Mouse (Mus musculus) G1E-ER4 (cell line): ENCODE results near the gene Slc2a6. TPM values are rescaled to one million over a fixed set of nuclear protein-coding genes. Genes with fewer than 3 reads are reported as not detected.

Experiments used
- GATA1 ChIP-seq: IDR thresholded peaks from one replicate; pipeline ENCODE4 v1.8.0; 2012; ENCODE audit warnings: low read length, inconsistent platforms
- polyA plus RNA-seq: library from polyadenylated mRNA; stranded (reverse); fragments of >175 nt; gene quantifications from 2 replicates; pipeline ENCODE4 v1.2.3, GENCODE M21; 2012

The Slc2a6 gene
- polyA plus RNA-seq, result not detected in 2 replicates

DNA sequence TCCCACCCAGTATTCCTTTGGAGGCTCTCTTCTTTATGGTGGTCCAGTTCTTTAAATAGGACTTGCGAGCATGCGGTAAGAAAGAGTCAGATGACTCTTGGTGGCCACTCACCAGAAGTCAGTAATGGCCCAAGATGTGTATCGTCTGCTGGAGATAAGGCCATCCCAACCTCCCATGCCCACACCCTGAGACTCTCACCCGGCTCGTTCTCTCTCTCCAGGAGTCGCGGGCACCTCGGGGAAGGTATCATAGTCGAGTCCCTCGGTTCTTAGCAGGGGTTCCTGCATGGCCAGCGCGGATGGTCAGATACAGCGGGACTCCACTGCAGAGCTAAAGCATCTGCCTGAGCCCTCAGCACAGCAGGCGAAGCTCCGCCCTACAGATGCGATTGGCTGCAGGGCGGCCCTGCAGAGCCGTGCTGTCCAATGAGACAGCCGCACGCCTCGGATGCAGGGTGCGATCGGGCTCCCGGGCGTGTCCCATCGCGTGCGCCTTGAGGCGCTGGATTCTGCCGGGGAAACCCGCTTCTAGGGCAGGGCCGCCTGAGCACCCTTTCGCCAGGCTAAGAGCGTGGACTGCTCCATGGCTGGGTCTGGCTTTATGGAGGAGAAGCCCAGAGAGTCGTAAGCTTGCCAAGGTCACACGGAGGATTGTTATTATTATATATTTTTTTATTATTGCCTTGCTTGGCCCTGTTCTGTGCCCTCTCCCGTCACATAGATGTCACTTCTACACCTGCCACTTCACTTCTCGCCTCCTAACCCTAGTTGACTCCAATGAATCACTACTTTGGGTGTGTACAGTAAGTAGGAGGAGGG is at the start of gene Slc2a6:
Gene Slc2a6 (minus strand): TSS at position 381 of the 819 bp plus-strand sequence.
- TF ChIP-seq GATA1, result no peak

DNA sequence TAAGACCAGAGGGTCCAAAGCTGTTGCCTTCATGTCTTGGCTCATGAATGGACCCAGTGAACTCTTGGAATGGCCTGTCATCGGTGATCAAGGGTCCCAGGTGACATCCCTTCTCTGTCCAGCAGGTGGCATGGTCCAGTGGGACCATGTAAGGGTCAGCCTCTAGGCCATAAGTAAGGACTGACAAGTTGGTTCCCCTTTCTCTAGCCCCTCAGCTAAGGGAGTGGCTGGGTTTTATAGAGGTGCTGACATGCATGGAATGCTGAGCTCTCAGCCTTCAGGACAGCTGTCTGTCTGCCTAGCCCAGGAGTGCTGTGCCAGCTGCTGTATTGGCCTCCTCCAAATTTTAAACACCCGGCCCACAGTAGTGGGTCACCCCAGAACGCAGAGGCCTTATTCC is 47.7 kb upstream of the Slc2a6 start:
- TF ChIP-seq GATA1, result no peak

DNA sequence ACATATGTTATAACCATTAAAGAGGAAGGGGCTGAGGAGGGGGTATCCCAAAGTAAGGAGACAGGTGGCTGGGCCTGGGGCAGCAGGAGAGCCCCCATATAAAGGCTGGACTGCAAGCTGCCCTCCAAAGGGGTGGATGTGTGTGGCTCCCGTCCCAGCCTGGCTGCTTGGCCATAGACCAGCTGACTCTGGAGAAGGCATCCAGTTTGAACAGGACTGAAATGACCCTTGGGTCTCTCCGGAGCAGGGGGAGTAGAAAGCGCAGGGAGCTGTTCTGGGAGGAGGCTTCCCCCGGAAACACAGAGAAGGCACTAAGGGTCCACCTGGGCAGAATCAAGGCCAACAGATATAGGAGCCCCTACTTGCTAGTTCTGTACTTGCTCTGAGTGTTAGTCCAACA is 47.0 kb upstream of the Slc2a6 start:
- TF ChIP-seq GATA1, result no peak

DNA sequence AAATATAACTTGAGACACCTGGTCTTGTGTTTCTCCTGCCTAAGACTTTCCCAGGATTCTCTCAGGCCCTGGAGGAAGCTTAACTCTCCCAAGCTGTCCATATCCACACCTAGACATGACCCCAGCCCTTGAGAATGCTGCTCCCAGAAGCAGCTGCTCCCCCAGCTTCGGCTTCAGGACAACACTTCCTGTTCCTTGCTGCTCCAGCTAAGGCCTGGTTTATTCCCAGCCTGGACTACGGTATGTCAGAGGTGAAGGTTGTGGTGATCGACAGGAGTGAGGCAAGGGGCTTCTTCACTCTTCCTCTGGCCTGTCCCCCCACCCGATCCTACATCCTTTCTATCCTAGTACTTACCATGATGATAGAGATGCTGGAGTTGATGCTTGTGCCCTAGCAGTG is 45.6 kb upstream of the Slc2a6 start:
- TF ChIP-seq GATA1, result no peak

DNA sequence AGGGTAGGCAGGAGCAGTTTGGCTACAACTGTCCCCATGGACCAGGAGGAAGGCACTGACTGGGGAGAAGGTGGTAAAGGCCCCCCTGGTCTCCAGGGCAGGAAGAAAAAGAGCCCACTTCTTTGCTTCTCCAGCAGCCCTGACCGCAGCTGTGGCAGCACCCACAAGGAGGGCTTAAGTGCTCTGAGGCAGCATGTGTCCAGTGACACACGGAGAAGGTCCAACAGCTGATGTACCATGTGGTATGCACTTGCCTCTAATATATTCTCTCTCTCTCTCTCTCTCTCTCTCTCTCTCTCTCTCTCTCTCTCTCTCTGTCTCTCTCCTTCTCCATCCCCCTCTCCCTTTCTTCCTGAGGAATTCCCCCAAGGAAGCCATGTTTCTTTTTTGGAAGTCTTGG is 44.2 kb upstream of the Slc2a6 start, which contains the start of gene Mymk:
Gene Mymk (minus strand): TSS at position 202 of the 400 bp plus-strand sequence.
- no peak for TF ChIP-seq GATA1

DNA sequence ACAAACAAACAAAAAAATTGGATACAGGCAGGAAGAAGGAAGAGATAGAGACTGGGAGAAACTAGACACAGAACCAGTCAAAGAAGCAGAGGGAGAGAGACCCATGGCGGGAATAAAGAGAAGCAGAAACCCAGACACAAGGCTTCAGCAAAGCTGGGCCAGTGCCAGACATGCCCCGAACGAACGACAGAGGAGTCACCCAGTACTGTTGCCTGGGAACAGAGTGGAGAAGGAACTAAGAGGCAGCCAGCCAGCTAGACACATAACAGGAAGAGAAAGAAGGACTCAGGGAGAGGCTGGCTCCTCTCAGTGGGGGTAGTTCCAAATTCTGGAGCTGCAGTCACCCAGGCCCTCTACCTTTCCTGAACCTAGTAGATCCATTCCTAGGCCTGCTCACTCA is 43.3 kb upstream of the Slc2a6 start:
- no peak for TF ChIP-seq GATA1

DNA sequence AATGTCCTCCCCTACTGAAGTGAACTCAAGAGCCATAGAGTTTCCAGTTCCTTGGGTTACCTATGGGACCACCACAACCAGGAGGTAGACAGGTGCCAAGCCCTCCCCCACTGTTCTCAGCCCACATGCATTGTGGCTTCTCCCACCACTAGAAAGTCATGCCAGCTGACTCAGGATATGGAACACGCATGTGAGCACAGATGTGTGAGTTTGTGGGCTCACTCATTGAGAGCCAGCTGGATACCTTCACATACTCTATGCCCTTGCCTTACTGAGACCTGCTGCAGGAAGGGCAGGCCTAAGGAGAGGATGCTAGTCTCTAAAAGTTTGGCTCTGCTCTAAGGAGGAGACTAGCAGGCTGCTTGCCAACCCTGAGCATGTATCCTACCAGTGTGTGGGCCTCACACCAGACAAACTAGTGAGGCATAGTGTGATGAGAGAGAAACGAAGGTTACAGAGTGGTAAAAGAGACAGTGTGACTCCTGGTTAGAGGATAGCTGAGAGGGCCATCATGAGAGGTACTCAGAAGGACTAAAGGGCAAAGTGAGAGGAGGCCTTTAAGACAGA is 42.5 kb upstream of the Slc2a6 start:
- TF ChIP-seq GATA1, result no peak

DNA sequence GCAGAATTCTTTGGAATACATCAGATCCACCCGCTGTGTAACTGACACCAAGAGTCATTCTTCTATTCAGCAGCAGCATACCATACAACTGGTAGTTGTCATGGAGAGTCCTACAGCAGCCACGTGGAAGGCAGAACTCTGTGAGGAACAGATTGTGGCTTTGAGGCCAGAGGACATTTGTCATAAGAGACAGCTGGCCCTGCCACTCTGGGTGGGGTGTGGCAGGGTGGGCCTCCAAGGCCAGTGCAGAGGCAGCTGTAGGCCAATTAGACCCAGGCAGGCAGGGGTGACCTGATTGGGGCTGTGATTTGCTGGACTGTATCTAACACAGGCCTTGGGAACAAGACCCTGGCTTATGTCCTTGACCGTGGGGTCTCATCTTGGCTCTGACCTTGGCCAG is 41.8 kb upstream of the Slc2a6 start:
- no peak for TF ChIP-seq GATA1

DNA sequence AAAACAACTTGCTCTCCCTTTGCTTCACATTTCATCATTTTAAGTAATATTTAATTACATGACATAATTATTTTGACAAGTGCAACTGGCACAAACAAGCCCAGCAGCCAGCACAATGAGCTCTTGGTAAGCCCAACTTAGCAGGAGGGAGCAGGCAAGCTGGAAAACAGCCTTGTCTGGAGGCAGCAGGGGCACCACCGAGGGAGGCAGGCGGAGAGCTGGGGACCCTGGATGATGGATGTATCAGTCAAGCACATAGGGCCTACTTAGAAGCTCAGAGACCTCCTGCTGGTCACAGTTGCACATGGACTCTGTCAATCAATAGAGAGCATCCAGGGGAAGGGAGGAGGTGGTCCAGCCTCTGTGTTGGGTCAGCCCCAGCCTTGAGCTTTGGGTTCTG is 40.2 kb upstream of the Slc2a6 start:
- TF ChIP-seq GATA1, result no peak

DNA sequence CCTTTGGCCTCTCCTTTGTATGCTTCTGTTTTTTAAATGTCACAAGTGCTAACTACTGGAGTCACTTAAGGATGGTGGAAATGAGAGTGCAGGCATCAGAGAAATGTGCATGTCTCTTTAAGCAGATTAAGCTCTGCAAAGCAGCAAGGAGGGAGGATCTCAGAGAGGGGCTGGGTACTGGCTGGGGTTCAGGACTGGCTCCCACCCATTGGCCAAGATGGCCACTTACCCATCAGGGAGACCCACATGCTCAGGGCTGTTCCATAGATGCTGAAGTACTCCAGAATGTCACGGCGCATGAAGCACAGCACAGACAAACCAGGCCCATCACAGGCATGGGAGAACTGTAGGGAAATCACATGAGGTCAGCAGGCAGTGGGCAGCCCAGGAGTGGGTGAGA is 39.3 kb upstream of the Slc2a6 start:
- TF ChIP-seq GATA1, result no peak

DNA sequence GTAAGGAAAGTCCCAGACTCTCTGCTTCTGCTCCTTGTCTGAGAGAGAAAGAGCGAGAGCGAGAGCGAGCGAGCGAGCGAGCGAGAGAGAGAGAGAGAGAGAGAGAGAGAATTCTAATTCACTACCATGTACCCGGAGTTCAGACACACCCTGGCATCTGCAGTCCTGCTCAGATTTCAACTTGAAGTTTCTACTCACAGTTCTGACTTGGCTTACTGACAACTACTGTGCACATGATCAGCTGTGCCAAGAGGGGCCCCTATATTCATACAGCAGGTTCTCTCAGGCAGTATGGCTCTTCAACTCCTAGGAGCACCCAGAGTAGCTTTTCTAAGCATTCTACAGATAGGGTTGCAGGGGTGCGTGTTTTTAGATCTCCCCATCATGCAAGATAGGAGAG is 31.4 kb upstream of the Slc2a6 start:
- TF ChIP-seq GATA1, result no peak

DNA sequence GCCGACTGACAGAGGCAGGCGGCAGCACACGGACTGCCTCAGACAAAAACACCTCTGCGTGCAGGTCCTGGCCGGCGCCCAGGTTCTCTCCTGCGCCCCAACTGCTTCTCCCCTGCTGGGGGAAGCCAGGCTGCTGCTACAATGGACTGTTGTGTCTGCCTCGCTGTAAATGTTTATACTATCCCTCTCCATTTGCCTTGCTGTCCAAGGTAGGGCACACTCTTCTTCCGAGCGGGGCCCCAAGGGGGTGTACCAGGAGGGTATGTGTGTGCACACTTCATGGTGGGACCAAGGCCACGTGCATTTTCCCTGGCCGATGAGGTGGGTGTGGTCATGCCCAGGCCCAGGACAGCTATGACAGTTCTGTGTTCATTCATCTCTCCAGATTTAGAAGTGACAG is 31.0 kb upstream of the Slc2a6 start:
- TF ChIP-seq GATA1, result no peak

DNA sequence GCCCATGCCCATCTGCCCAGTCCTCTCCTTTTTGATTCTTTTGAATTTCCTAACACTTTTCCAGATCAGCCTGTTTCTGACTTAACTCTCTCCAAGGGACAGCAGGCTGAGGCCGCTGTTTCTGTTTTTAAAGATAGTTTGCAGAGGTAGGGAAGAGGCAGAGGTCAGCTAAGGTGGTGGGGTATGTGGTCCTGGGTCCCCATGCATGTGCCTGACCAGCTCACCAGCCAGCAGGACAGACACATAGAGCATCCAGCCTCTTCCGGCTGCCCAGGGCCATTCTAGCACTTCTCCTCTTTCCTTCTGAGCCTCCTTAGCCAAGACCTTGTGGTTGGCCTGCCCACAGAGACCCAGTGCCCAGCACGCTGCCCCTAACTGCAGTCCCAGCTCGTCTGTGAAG is 30.5 kb upstream of the Slc2a6 start:
- no peak for TF ChIP-seq GATA1

DNA sequence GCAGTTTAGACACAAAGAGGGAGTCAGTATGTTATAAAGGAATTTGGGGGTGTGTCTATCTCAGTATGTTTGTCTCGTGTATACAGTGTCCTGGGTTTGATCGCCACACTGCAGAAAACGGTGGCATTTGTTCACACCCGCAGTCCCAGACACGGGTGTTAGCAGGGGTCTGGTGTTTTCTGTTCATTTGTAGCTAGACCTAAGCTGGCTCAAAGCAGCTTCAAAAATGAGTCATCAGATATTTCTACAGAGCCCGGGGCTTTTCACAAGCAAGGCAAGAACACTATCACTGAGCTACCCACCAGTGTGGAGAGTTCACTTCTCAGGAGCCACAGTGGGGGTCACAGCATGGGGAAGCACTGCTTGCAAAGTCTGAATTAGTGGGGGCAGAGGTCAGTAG is 21.6 kb upstream of the Slc2a6 start:
- no peak for TF ChIP-seq GATA1

DNA sequence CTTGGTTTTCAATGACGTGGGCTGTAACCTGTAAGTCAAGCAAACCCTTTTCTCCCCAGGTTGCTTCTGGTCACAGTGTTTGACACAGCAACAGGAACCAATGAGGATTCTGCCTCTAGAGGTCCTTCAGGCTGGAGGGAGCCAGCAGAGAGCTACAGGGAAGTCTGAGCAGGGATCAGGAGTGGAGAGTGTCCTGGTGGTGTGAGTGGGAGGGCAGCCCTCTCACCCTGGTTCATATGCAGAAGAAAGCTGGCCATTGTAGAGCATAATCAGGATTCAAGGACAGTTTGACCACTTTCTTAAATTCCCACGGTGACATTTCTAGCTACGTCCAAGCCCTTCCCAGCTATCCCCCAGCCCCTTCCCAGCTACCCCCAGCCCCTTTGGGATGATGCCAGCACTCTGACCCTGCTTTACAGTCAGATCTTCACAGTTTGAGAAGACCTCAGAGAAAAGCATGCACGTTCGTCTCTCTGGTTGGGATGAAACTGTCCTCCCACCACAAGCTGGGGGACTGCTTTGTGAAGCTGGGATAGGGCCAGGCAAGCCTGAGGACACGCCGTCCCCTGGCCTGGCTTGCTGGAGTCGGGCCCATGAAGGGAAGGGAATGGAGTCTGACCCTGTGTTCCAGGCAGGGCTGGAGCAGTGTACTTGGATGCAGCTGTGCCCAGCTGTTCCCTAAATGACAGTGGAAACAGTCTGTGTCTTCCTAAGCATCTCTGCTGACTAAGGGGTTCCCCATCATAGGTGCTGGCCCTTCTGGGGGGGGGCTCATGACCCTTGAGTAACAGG is 18.4 kb upstream of the Slc2a6 start:
- no peak for TF ChIP-seq GATA1

DNA sequence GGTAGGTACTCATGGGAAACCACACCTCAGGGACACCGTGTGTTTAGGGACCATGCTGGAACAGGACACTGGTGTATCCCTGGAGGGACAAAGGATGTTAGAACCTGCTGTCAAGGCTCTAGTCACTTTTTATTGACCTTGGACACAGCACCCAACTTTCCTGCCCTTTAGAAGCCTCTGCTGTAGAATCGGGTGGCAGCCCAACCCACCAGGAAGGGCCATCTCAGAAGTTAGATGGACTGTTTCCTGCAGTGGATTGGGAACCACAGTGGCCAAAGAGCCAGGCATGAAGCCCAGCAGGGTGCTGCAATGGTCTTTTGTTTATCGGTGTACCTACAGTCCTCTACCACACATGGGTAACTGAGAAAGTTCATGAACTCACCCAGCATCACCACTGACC is 16.8 kb upstream of the Slc2a6 start:
- no peak for TF ChIP-seq GATA1
